Mouse (Mus musculus): Measurements from ENCODE around the gene Micu2.

The Micu2 gene

DNA sequence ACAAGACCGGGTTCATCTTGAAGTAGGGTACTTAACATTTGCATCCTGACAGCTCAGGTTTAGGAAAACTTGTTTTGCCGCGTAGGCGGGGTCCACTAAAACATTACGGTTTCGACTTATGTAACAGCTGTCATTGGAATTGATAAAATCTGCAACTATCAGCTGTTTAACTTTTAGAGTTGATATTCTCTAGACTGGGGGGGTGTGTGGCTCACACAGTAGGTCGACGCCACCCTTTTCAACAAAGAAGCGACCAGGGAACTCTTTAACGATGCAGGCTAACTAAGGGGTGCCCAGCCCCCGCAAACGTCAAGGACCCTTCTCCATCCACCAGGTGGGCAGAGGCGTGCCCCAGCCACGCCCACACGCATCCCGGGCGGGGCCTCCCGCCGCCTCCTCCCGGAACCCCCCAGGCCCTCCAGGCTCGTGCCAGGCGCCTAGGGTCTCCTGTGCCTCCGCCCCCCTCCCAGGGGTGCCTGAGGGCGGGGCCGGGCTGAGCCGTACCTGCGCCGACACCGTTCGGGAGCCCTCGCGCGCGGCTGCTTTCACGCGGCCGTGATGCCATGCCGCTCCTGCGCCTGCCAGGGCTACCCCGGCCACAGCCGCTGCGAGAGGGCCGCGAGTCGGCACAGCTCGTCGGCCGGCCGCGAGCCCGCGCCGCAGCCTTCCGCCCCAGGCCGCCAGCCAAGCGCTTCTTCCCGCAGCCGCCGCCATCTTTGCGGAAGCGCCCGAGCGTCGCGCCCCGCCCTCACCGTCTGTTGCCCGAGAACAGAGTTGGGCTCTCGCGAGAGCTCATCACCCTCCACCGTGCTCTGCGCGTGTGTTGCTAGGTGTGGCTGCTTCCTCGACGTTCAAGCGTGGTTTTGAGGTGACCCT, at the start of gene Micu2:
Micu2 (minus strand) TSS at position 737 of the 876 bp plus-strand sequence.
- DNase-seq (ENCODE audit: low spot score in 2 of 2), result peak in 1 of 2 experiments; percentile 75

GRCm38 (mm10) chr14:58046639-58047284, 47.7 kb upstream of the Micu2 start:
- DNase-seq (ENCODE audit: low spot score in 2 of 2), result no peak

DNA sequence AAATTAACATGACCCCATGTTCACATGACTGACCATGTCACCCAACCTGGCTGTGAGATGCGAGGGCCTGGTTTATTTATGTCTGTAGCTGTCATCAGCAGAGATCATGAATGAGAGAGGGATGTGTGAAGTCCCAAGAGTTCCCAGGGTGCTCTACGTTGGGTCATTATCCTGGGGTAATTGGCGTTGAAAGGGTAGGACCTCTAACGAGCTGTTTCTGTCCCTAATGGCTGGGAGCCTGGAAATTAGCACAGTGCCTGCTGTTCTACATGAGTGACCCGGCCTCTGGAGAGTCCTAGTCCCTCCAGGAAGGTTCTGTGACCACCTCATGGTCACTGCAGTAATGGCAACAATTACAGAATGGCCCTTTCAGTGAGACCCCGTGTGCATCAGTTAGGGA, 37.1 kb upstream of the Micu2 start:
- no peak for DNase-seq (ENCODE audit: low spot score in 2 of 2)

DNA sequence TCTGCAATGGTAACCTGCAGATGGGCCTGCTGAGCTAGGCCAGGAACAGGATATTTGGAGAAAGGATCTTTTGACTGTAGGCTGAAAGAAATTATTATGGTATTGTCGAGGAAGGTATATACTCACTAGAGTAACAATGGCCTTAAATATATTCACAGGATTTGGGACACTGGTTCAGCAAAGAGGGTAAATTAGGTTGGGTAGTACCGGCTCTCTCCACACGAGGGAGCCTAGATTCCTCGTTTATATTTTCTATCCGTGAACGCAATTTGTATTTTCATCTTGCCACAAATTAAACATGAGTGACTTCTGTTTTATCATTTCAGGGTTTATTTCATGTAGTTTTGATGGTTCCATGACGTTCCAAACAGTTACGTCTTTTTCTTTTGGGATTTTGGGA, 35.5 kb upstream of the Micu2 start:
- peak in 1 of 2 experiments; percentile 80 for DNase-seq (ENCODE audit: low spot score in 2 of 2)

- peak in 1 of 2 experiments; percentile 16 for DNase-seq (ENCODE audit: low spot score in 2 of 2)
Observed at GRCm38 (mm10) chr14:58018869-58019268, 19.8 kb upstream of the Micu2 start.

GRCm38 (mm10) chr14:58003852-58004251, 4.8 kb upstream of the Micu2 start:
- no peak for DNase-seq (ENCODE audit: low spot score in 2 of 2)

GRCm38 (mm10) chr14:58002161-58002560, 3.1 kb upstream of the Micu2 start:
- DNase-seq (ENCODE audit: low spot score in 2 of 2), result no peak

DNA sequence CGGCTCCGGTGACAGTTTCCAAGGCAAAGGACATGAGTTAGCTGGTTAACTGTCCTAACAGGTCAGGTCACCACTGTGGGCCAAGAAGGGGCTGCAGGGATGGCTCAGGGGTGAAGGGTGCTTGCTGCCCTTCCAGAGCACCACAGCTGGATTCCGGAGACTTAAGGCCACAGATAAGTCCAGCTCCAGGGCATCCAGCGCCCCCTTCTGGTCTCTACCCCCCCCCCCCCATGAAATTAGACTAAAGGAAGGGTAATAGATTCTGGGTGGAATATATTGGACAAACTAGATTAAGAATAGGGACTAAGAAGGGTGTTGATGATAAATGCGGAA, 306 bp upstream of the Micu2 start:
- no peak for DNase-seq (ENCODE audit: low spot score in 2 of 2)

GRCm38 (mm10) chr14:57997431-57997830, 1.6 kb downstream of the Micu2 start:
- DNase-seq (ENCODE audit: low spot score in 2 of 2), result no peak

GRCm38 (mm10) chr14:57996210-57996609, 2.9 kb downstream of the Micu2 start:
- no peak for DNase-seq (ENCODE audit: low spot score in 2 of 2)

GRCm38 (mm10) chr14:57991761-57992160, 7.3 kb downstream of the Micu2 start:
- no peak for DNase-seq (ENCODE audit: low spot score in 2 of 2)

DNA sequence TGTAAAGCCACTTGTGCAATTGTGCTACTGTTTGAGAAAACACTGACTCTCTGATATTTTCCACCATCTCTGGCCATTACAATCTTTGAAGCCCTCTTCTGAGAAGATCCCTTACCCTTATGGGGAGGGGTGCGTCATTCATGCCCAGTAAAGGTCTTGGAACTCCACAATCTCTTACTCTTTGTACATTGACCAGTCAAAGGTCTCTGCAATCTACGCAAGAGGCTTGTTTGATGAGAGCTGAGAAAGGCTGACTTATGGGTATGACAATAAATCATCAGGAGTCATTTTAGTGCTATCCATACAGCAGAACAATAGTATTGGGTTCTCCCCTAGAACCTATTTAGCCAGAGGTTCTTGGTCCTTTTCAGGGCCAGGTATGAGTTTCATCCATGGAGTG, 9.9 kb downstream of the Micu2 start:
- no peak for DNase-seq (ENCODE audit: low spot score in 2 of 2)

GRCm38 (mm10) chr14:57985780-57986179, 13.3 kb downstream of the Micu2 start:
- no peak for DNase-seq (ENCODE audit: low spot score in 2 of 2)

GRCm38 (mm10) chr14:57982450-57982849, 16.6 kb downstream of the Micu2 start:
- DNase-seq (ENCODE audit: low spot score in 2 of 2), result no peak

DNA sequence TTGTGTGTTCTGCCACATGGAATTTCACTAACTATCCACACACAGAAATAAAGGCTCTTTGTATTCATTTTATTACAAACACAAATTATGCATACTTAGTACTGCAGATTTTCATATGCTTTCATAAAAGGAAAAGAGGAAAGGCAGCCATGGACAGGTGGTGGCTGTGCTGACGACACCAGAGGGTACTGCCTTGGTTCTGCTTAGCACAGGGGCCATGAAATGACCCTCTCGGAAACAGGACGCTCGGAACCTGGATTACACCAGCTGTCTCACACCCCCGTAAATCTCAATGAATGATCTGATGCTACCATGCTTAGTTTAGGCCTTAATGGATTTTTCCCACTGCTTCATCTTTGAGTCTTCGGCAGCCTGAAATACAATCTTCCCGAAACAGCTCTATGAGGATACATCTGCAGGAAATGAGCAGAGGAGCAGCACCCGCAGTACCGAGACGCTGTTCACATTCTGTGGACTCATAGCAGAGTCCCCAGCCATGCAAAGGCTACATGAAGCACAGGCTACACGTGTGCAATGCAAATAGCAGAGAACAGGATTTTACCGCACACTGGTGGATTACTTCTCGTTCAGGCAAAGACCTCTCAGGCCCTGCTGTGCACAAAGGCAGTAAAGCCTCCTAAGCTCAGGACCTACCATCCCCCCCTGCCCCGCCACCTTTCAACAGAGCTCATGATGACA, 17.2 kb downstream of the Micu2 start:
- no peak for DNase-seq (ENCODE audit: low spot score in 2 of 2)

DNA sequence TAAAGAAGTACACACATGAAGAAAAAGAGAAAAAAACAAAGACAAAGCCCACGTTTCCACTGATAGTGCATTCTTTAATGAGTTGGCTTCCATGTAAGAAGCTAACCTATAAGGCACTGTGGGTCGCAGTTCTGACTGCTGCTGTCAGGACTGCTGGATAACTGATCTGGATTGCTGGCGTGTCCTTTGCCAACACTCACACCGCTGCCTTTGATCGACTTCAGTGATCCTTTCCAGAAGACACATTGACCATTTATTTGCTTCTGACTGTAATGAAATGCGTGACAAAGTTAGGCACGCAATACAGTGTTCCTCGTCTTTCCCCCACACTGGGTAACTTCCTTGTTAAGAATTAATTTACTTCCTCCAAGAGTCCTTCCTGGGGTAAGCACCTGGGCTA, 18.3 kb downstream of the Micu2 start:
- DNase-seq (ENCODE audit: low spot score in 2 of 2), result no peak

GRCm38 (mm10) chr14:57980179-57980578, 18.9 kb downstream of the Micu2 start:
- no peak for DNase-seq (ENCODE audit: low spot score in 2 of 2)

DNA sequence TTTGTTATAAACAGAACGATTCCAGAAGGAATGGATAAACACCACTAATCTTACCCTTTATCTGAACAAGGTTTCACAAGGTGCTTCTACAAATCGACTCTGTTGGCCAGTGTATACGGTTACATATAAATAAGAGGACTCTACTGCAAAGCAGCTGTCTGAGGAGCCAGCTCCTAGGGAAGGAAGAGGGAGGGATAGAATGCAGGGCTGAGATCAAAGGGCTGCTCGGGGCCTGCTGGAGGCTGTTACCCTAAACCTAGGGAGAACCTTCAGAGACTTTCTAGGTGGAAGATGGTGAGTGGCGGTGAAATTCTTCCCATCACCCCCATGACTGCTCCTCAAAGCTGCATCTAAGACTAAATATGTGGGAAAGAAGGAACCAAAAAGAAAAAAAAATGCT, 20.9 kb downstream of the Micu2 start:
- no peak for DNase-seq (ENCODE audit: low spot score in 2 of 2)

DNA sequence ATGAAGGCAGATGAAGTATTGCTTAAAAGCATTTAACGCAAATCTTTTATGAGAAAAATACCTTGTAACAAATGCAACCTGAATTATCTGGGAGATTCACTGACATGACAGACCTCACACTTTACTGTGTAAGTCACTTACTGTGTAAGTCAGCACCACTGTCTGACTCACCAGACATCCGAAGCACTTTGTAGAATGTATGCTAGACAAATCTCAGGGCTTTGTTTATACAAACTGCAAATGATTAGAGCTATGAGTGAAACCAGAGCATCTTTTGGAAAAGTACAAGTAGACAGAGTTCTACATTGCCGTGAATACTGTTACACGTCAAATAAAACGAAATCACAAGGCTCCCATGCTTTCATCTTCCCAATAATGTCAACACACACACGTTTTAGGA, 23.4 kb downstream of the Micu2 start:
- no peak for DNase-seq (ENCODE audit: low spot score in 2 of 2)

DNA sequence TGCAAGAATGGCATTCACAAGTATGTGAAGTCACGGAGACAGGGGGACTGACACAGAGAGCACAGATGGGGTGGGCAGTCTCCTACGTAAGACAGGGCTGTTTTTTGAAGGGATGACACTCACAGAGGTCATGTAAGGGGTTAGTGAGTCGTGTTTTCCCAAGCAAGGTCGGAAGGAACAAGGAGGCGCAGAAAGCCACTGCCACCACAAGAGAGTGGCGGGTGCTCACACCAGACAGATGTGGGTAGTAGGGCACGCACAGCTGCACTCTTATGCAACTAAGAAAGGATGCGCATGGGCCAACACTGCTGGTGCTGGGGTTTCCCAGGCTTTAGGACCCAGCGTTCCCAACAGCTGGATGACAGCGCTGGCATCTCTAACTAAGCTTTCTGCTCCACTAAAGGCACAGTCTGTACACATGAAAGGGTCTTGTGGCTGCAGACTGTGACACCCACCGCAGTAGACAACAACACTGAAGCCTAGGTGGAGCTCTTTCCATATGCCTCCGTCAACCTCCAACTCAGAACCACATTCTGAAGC, 27.0 kb downstream of the Micu2 start:
- no peak for DNase-seq (ENCODE audit: low spot score in 2 of 2)

GRCm38 (mm10) chr14:57968873-57969272, 30.2 kb downstream of the Micu2 start:
- no peak for DNase-seq (ENCODE audit: low spot score in 2 of 2)

DNA sequence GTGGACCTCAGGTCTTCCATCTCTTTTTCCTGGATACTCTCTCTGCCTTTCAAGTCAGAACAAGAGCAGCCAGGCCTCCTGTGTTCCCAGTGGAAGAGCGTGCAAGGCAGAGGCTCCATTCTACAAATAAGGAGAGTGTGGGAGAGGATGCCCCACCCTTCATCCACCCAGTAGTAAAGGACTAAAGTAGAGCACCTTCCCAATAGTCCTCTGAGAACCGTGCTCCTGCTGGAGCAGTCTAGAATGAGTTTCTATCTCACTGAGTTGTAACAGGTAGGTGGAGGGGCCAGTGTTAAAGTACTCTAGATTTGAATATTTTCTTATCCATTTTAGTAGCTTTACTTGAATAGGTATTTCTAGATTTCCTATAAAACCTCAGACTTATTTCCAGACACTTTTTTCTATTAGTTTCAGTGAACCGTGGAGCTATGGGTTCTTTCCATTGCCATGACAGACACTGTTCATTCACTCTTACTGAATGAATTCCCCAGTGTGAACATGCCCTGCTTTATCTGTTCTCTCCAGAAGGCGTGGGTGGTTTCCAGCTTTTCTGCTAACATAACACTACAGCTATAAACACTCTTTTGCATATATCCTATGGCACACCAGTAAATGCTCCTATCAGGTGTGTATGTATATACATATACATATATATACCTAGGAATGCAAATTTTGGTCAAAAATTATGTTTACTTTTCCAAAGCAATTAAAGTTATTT, 31.8 kb downstream of the Micu2 start:
- DNase-seq (ENCODE audit: low spot score in 2 of 2), result no peak
